ENCODE assay signal across 8 mouse cellular contexts in genomic region chr5:127336048-127336907, GRCm38 (mm10).
DNase-seq lines count a peak whose midpoint lies in the region; ATAC-seq and TF ChIP-seq lines count a peak whose summit lies in the region.

No protein-coding gene starts in this region.

- H3K36me3 ChIP-seq in hindbrain, embryonic 14.5 days (replicated peaks; ENCODE audit: control insufficient read depth, insufficient read depth) = no peaks in the 10 kb centered on the region
- H3K36me3 ChIP-seq in lung, embryonic 14.5 days (ENCODE audit: insufficient read depth) = no peaks in the 10 kb centered on the region

- peak overlapping the region; percentile 27 for H3K4me2 ChIP-seq in hindbrain, embryonic 14.5 days (replicated peaks)
- peak overlapping the region; percentile 46 for H3K4me2 ChIP-seq in lung, embryonic 14.5 days

- H3K9me3 ChIP-seq in hindbrain, embryonic 14.5 days (ENCODE audit: control insufficient read depth, low read length) = no peaks in the 10 kb centered on the region
- no peaks in the 10 kb centered on the region for H3K9me3 ChIP-seq in lung, embryonic 14.5 days (ENCODE audit: low read depth, low read length)

- no peak overlapping the region for H3K9ac ChIP-seq in hindbrain, embryonic 14.5 days
- peak overlapping the region; percentile 26; the same call in 1 of the 2 replicates for H3K9ac ChIP-seq in lung, embryonic 14.5 days

- H3K27me3 ChIP-seq in hindbrain, embryonic 14.5 days (ENCODE audit: control insufficient read depth, insufficient read depth, low read length) = no peaks in the 10 kb centered on the region
- H3K27me3 ChIP-seq in lung, embryonic 14.5 days (ENCODE audit: insufficient read depth, low read length) = no peaks in the 10 kb centered on the region

- DNase-seq in adrenal gland, adult (ENCODE audit: inconsistent age in 2 of 2, low spot score in 1 of 2) = peak; percentile 30 to 47
- no peak for DNase-seq in adrenal gland, adult 18-20 months (ENCODE audit: low spot score in 2 of 2)
- DNase-seq in cerebellum, adult 18-20 months = peak; percentile 50 to 62
- DNase-seq in forelimb bud, embryonic 11.5 days (ENCODE audit: low read depth, low spot score) = peak; percentile 66
- peak; percentile 52 for DNase-seq in hindbrain, embryonic 14.5 days (ENCODE audit: low spot score)
- DNase-seq in lung, embryonic 14.5 days = peak; percentile 94
- DNase-seq in retina, postnatal 7 days (ENCODE audit: low read depth, low spot score) = peak; percentile 51

- H3K4me3 ChIP-seq in hindbrain, embryonic 14.5 days (replicated peaks; ENCODE audit: low read length) = no peak overlapping the region
- H3K4me3 ChIP-seq in lung, embryonic 14.5 days (ENCODE audit: low read depth, low read length) = no peak overlapping the region

- no peak for TF ChIP-seq CTCF in lung, embryonic 14.5 days (IDR thresholded peaks at IDR 0.05; ENCODE audit: low read depth)

- H3K27ac ChIP-seq in hindbrain, embryonic 14.5 days = no peak overlapping the region
- H3K27ac ChIP-seq in lung, embryonic 14.5 days (ENCODE audit: low read depth) = peak overlapping the region; percentile 85

- peaks cover 27% of the 10 kb centered on the region; the same call in 1 of the 2 replicates for H3K4me1 ChIP-seq in hindbrain, embryonic 14.5 days (replicated peaks; ENCODE audit: control insufficient read depth, insufficient read depth, low read length)
- H3K4me1 ChIP-seq in lung, embryonic 14.5 days (ENCODE audit: insufficient read depth) = peaks cover 24% of the 10 kb centered on the region

- WGBS in hindbrain, embryonic 14.5 days = 10% methylated on average over 15 of the region's 15 CpGs
- WGBS in lung, embryonic 14.5 days = 1% methylated on average over 15 of the region's 15 CpGs

- ATAC-seq in hindbrain, embryonic 14.5 days (ENCODE audit: low FRiP score) = peak; percentile 66; the same call in 1 of the 2 replicates
- peak; percentile 88 for ATAC-seq in lung, embryonic 14.5 days (ENCODE audit: insufficient read depth)
- no peak for ATAC-seq in erythroid progenitor cell, adult 5-6 weeks (replicated peaks; ENCODE audit: low FRiP score, poor library complexity, severe bottlenecking)

Comparison
In these comparisons a context has a peak if more than half of its experiments do, and no peak if none do; other contexts are left out.
1. DNase-seq: peak in adrenal gland, adult (2 of 2), cerebellum, adult 18-20 months (2 of 2), forelimb bud, embryonic 11.5 days (single experiment), hindbrain, embryonic 14.5 days (single experiment), lung, embryonic 14.5 days (single experiment) and retina, postnatal 7 days (single experiment); none in adrenal gland, adult 18-20 months (0 of 2).